Mouse (Mus musculus): Measurements from ENCODE around the gene Olfr1086.
"Not testable (repeated sequence)": the region's sequence is repeated elsewhere in the genome, so short reads cannot be mapped to it uniquely, and the experiment has no call there.

Olfr1086 gene

GRCm38 (mm10) chr2:86679992-86680391 lies at the start of gene Olfr1086:
Gene Olfr1086, minus strand, starts transcription at chr2:86680092.
- no peak for DNase-seq

- no peak for DNase-seq
Measured at GRCm38 (mm10) chr2:86698295-86698694, 18.4 kb upstream of the Olfr1086 start, which contains the start of gene Olfr1087. Gene Olfr1087, minus strand, starts transcription at chr2:86698395.

- no peak for DNase-seq
Measured at GRCm38 (mm10) chr2:86661919-86662318, 18.0 kb downstream of the Olfr1086 start, which contains the start of gene Olfr1085. Gene Olfr1085, minus strand, starts transcription at chr2:86662019.

GRCm38 (mm10) chr2:86639625-86640024 lies 40.3 kb downstream of the Olfr1086 start, which contains the start of gene Olfr1084:
Gene Olfr1084, minus strand, starts transcription at chr2:86639725.
- DNase-seq: not testable (repeated sequence)

Data from lung, postnatal 4 days (tissue).